Mouse (Mus musculus) adrenal gland (tissue): ENCODE measurements around the gene Olfr67.
"Not testable (repeated sequence)": the region's sequence is repeated elsewhere in the genome, so short reads cannot be mapped to it uniquely, and the experiment has no call there.

Source experiments
- intact Hi-C: fragments of 180-260 bp; cut with DNase I; formaldehyde crosslinking; loops from one replicate; pipeline ENCODE4 v1.15.1; 2025

Olfr67 gene

DNA sequence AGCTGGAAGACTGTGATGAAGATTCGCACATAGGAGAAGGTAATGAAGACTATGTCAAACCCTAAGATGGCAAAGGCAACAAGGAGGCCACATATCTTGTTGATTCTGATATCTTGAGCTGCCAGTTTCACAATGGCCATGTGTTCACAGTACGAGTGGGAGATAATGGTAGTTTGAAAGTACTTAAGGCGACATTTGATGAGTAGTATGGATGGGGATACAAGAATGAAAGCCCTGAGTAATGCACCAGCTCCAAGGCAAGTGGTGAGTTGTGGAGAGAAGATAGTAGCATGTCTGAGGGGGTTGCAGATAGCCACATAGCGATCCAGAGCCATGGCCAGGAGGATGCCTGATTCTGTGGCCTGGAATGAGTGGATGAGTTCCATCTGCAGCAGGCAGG lies 14.0 kb downstream of the Olfr67 start:
- intact Hi-C loops, result not testable (repeated sequence)

DNA sequence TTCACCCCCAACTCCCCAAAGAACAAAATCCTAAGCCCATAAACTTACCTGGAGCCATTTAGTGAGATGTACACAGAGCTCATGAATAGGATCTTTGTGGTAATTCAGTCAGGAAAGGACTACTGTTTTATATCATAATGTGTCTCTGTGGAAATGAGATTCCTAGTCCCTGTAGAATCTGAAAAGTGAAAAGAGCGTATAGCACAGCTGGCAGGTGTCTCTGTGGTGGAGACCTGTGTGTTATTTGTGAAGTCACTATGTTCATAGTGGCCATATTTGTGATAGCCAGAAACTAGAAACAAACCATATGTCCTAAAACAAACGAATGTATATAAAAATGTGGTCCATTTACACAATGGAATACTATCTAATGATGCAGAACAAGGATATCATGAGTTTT lies 20.1 kb downstream of the Olfr67 start, which contains the start of gene Olfr69:
Gene Olfr69 (minus strand): TSS at position 101 of the 400 bp plus-strand sequence.
- intact Hi-C loops, result no loop called here

DNA sequence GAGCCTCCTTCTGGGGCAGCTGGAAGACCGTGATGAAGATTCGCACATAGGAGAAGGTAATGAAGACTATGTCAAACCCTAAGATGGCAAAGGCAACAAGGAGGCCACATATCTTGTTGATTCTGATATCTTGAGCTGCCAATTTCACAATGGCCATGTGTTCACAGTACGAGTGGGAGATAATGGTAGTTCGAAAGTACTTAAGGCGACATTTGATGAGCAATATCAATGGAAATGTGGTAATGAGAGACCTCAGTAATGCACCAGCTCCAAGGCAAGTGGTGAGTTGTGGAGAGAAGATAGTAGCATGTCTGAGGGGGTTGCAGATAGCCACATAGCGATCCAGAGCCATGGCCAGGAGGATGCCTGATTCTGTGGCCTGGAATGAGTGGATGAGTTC lies 23.9 kb downstream of the Olfr67 start:
- intact Hi-C loops, result not testable (repeated sequence)

DNA sequence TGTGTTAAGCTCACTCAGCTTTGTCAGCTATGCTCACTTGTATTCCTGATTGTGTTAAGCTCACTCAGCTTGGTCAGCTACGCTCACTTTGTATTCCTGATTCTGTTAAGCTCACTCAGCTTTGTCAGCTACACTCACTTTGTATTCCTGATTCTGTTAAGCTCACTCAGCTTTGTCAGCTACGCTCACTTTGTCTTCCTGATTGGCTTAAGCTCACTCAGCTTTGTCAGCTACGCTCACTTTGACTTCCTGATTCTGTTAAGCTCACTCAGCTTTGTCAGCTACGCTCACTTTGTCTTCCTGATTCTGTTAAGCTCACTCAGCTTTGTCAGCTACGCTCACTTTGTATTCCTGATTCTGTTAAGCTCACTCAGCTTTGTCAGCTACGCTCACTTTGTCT lies 29.4 kb downstream of the Olfr67 start:
- intact Hi-C loops, result not testable (repeated sequence)

DNA sequence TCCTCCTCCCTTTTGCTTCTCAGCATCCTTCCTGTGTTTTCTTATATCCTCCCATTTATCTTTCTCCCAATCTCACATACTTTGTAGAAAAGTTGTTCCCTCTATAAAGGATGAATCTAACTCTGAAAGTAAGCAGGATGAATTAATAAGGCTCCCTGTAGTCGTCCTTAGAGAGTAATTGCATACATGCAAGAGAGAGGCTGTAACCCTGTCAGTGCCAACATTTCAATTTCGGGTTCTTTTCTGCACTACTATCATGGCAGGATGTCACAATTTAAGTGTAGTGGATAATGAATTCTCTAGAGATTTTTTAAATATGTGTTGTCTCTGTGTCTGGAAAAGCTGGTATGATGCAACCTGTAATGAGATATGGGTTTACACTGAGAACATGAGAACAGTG lies 34.4 kb downstream of the Olfr67 start, which contains the start of gene Olfr630:
Gene Olfr630 (minus strand): TSS at position 101 of the 400 bp plus-strand sequence.
- intact Hi-C loops, result no loop called here

DNA sequence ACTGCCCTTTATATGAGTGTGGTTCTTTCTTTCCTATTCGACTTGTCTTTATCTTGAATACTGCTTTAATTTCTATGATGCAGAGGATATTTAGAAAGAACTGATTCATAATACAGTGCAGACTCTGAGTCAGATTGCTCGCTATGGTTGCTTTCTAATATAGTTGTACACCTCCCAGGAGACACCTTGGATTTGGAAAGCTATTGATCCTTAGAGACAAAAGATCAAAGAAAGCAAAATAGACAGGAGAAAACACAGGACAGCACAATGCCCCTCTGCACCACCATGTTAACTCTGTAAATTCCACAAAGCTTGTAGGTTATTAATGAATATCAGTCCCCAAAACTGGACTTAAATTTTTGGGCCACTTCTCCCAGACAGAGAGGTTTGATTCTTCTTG lies 46.8 kb downstream of the Olfr67 start, which contains the start of gene Olfr629:
Gene Olfr629 (minus strand): TSS at position 101 of the 400 bp plus-strand sequence.
- intact Hi-C loops, result no loop called here
